ENCODE assay signal across 9 mouse cellular contexts in genomic region chr19:56826047-56826631, GRCm38 (mm10). TPM values are rescaled to one million over a fixed set of nuclear protein-coding genes. Genes with fewer than 3 reads are reported as not detected.
DNase-seq lines count a peak whose midpoint lies in the region; ATAC-seq and TF ChIP-seq lines count a peak whose summit lies in the region.
"Had no signal": no experiment of that assay in that cellular context is flagged by ENCODE, and none has a peak within 500 bp of the region (broad histone marks: within the 10 kb centered on the region; RNA-seq: fewer than 3 reads in every experiment).

TSS of gene Tdrd1 (plus strand) at chr19:56826209.

- 65% methylated on average over 44 of the region's 44 CpGs for WGBS in limb, embryonic 12.5 days

- TF ChIP-seq CTCF in testis, adult 2 months (IDR thresholded peaks at IDR 0.05; ENCODE audit: control insufficient read depth, insufficient read depth, insufficient replicate concordance, low read depth, low read length) = no peak

- peak within 1 kb of the TSS; percentile 47 for H3K4me2 ChIP-seq in limb, embryonic 12.5 days

- no peak within 1 kb of the TSS for H3K27ac ChIP-seq in limb, embryonic 12.5 days
- peak within 1 kb of the TSS; percentile 98 for H3K27ac ChIP-seq in testis, adult 2 months (ENCODE audit: control insufficient read depth, insufficient read depth, low read depth, low read length)

- no peaks in the 10 kb centered on the region for H3K9me3 ChIP-seq in limb, embryonic 12.5 days

- H3K27me3 ChIP-seq in limb, embryonic 12.5 days = peaks cover 33% of the 10 kb centered on the region
- H3K27me3 ChIP-seq in testis, adult 2 months (ENCODE audit: control insufficient read depth, insufficient read depth, low read length) = no peaks in the 10 kb centered on the region

- H3K4me3 ChIP-seq in limb, embryonic 12.5 days (replicated peaks) = peak within 1 kb of the TSS; percentile 21
- peak within 1 kb of the TSS; percentile 97 for H3K4me3 ChIP-seq in testis, adult 2 months (ENCODE audit: control insufficient read depth, low read depth, low read length)

- TF ChIP-seq POLR2A in testis, adult 2 months (IDR thresholded peaks at IDR 0.05; ENCODE audit: control insufficient read depth, low read depth, low read length) = peak; percentile 66

- no peak within 1 kb of the TSS for H3K9ac ChIP-seq in limb, embryonic 12.5 days (replicated peaks)

- peaks cover 5% of the 10 kb centered on the region for H3K4me1 ChIP-seq in limb, embryonic 12.5 days (replicated peaks)
- H3K4me1 ChIP-seq in testis, adult 2 months (ENCODE audit: control insufficient read depth, insufficient read depth, low read length) = peaks cover 10% of the 10 kb centered on the region

- ATAC-seq in limb, embryonic 12.5 days (ENCODE audit: insufficient number of reproducible peaks, insufficient read depth, low FRiP score, low TSS enrichment, low read depth) = no peak

- intact Hi-C loops in left cerebral cortex, postnatal 14 days (cut with DNase I) = loop anchor here (10.0 kb wide), 1 partner anchor 189 kb away; no protein-coding TSS in a partner anchor

- H3K36me3 ChIP-seq in limb, embryonic 12.5 days = no peaks in the 10 kb centered on the region
- H3K36me3 ChIP-seq in testis, adult 2 months (ENCODE audit: control insufficient read depth, insufficient read depth, low read length) = peaks cover 1% of the 10 kb centered on the region; the same call in 1 of the 2 replicates

- DNase-seq in adrenal gland, postnatal 14 days = peak; percentile 7
- no peak for DNase-seq in adrenal gland, postnatal 36 days
- peak; percentile 14 for DNase-seq in right cerebral cortex, postnatal 4 days
- DNase-seq in right cerebral cortex, postnatal 25 days = no peak
- no peak for DNase-seq in left cerebral cortex, postnatal 14 days (ENCODE audit: low spot score in 2 of 2)
- DNase-seq in right cerebral cortex, postnatal 36 days (ENCODE audit: low spot score in 2 of 2) = no peak
- DNase-seq: lung, postnatal 4 days had no signal

RNA-seq across cellular contexts. Expression of gene Tdrd1, which starts in this region (rescaled TPM):
- not detected in 2 replicates for total RNA-seq in adrenal gland, postnatal 14 days (2021)
- under 1 TPM; 0.07 to 0.10 TPM for total RNA-seq in adrenal gland, postnatal 36 days (2021)
- polyA plus RNA-seq in limb, embryonic 12.5 days (2016; fragmentation: Nextera tagmentation; extraction: Ambion mirVana) = 1.8 and 2.3 TPM in 2 replicates
- polyA plus RNA-seq in testis, adult 2 months (2012; rRNA removed) = 55.7 and 67.1 TPM in 2 replicates
- under 1 TPM; 0.44 to 0.68 TPM for total RNA-seq in left cerebral cortex, postnatal 14 days (2021)

Comparison
In these comparisons a context has a peak if more than half of its experiments do, and no peak if none do; other contexts are left out.
1. RNA of gene Tdrd1 (polyA plus RNA-seq): 55.7 to 67.1 TPM in testis, adult 2 months; 1.8 to 2.3 TPM in limb, embryonic 12.5 days; every median in the first group is over 10 times any median in the second.
2. Peak in DNase-seq in adrenal gland, postnatal 14 days; RNA of the gene not detected or under 1 TPM.